Mouse (Mus musculus) olfactory bulb, adult 2 months (tissue): ENCODE data around the gene 1500011B03Rik.

Source experiments
- CTCF ChIP-seq: fragments of 200-500 bp; IDR thresholded peaks from 2 replicates; pipeline ENCODE4 v1.5.1; 2012; ENCODE audit warnings: low read depth, mild to moderate bottlenecking, low read length, moderate library complexity; ENCODE audit not compliant: insufficient read depth
- POLR2A ChIP-seq: fragments of 200-500 bp; IDR thresholded peaks from 2 replicates; pipeline ENCODE4 v1.6.1; 2012; ENCODE audit warnings: mild to moderate bottlenecking, low read depth, low read length, moderate library complexity; ENCODE audit not compliant: insufficient read depth

GRCm38 (mm10) chr5:114842674-114843073, 19.4 kb upstream of the 1500011B03Rik start:
- TF ChIP-seq CTCF (no peak), POLR2A (no peak)
